Mouse (Mus musculus) MEL (cell line): ENCODE results near the gene Itga9. TPM values are rescaled to one million over a fixed set of nuclear protein-coding genes. Genes with fewer than 3 reads are reported as not detected.

Source experiments
- DNase-seq: peaks from one replicate; pipeline ENCODE4 v3.0.0; 2011; ENCODE audit warnings: low read depth, low spot score
- H3K27ac ChIP-seq: 2 replicates; pipeline ENCODE4 v1.5.1; 2012; ENCODE audit warnings: low read depth, mild to moderate bottlenecking, control low read depth, low read length, moderate library complexity; ENCODE audit not compliant: control insufficient read depth
- H3K27me3 ChIP-seq, 2 experiments: fragments of 150-350 bp in 1 of 2; sonication (generic) in 1 of 2; 2 replicates each; pipeline ENCODE4 v1.6.1; 2012; ENCODE audit warnings: low read length in 2 of 2, mild to moderate bottlenecking in 2 of 2, improper control_type of control experiment in 1 of 2, moderate library complexity in 1 of 2; ENCODE audit not compliant: insufficient read depth in 2 of 2, control insufficient read depth in 1 of 2
- H3K36me3 ChIP-seq, 2 experiments: 2 replicates each; pipeline ENCODE4 v1.6.1; 2012 to 2014; ENCODE audit warnings: low read length in 2 of 2, improper control_type of control experiment in 1 of 2, inconsistent platforms in 1 of 2, mild to moderate bottlenecking in 1 of 2; ENCODE audit not compliant: insufficient read depth in 2 of 2, control insufficient read depth in 1 of 2
- H3K4me1 ChIP-seq, 2 experiments: fragments of 150-350 bp in 1 of 2; sonication (generic) in 1 of 2; 2 replicates each; pipeline ENCODE4 v1.6.1; 2012; ENCODE audit warnings: low read length in 2 of 2, improper control_type of control experiment in 1 of 2, mild to moderate bottlenecking in 1 of 2; ENCODE audit not compliant: insufficient read depth in 2 of 2, control insufficient read depth in 1 of 2
- H3K4me3 ChIP-seq, 2 experiments: fragments of 150-350 bp in 1 of 2; sonication (generic) in 1 of 2; 2 replicates each; pipeline ENCODE4 v1.5.1; 2012; ENCODE audit warnings: low read depth in 2 of 2, low read length in 2 of 2, mild to moderate bottlenecking in 2 of 2, moderate library complexity in 2 of 2, control low read depth in 1 of 2, improper control_type of control experiment in 1 of 2; ENCODE audit not compliant: control insufficient read depth in 1 of 2, insufficient read depth in 1 of 2
- H3K79me2 ChIP-seq: 2 replicates; pipeline ENCODE4 v1.6.1; 2012; ENCODE audit warnings: mild to moderate bottlenecking, low read length, moderate library complexity; ENCODE audit not compliant: control insufficient read depth, poor library complexity, insufficient read depth
- H3K9ac ChIP-seq: 2 replicates; pipeline ENCODE4 v1.6.1; 2012; ENCODE audit warnings: low read depth, mild to moderate bottlenecking, control low read depth, low read length, moderate library complexity; ENCODE audit not compliant: control insufficient read depth, poor library complexity, severe bottlenecking
- H3K9me3 ChIP-seq: fragments of 150-350 bp; sonication (generic); replicated peaks from 2 replicates; pipeline ENCODE4 v1.6.1; 2012; ENCODE audit warnings: mild to moderate bottlenecking, low read length, improper control_type of control experiment, moderate library complexity; ENCODE audit not compliant: insufficient read depth
- BHLHE40 ChIP-seq: IDR thresholded peaks from 2 replicates; pipeline ENCODE4 v1.6.1; 2012; ENCODE audit warnings: low read depth, mild to moderate bottlenecking, inconsistent platforms, low read length, improper control_type of control experiment, borderline replicate concordance
- CTCF ChIP-seq, 3 experiments: IDR thresholded peaks in 2 of 3; conservative IDR thresholded peaks in 1 of 3; 2 replicates each; pipeline ENCODE4 v1.5.1; 2011 to 2012; ENCODE audit warnings: low read length in 3 of 3, low read depth in 2 of 3, mild to moderate bottlenecking in 2 of 3, improper control_type of control experiment in 1 of 3, inconsistent platforms in 1 of 3, mixed read lengths in 1 of 3, moderate library complexity in 1 of 3; ENCODE audit not compliant: control insufficient read depth in 1 of 3, insufficient read depth in 1 of 3, poor library complexity in 1 of 3, severe bottlenecking in 1 of 3
- E2F4 ChIP-seq: IDR thresholded peaks from 2 replicates; pipeline ENCODE4 v1.6.1; 2011; ENCODE audit warnings: low read depth, low read length, improper control_type of control experiment, borderline replicate concordance
- ETS1 ChIP-seq: IDR thresholded peaks from 2 replicates; pipeline ENCODE4 v1.6.1; 2012; ENCODE audit warnings: low read depth, mild to moderate bottlenecking, inconsistent platforms, low read length, improper control_type of control experiment, moderate library complexity
- GABPA ChIP-seq: IDR thresholded peaks from 2 replicates; pipeline ENCODE4 v1.6.1; 2012; ENCODE audit warnings: low read depth, mild to moderate bottlenecking, inconsistent platforms, low read length, improper control_type of control experiment, moderate library complexity
- JUND ChIP-seq: IDR thresholded peaks from 2 replicates; pipeline ENCODE4 v1.6.1; 2011; ENCODE audit warnings: low read depth, mild to moderate bottlenecking, improper control_type of control experiment, low read length
- KAT2A ChIP-seq: conservative IDR thresholded peaks from 2 replicates; pipeline ENCODE4 v1.6.1; 2012; ENCODE audit warnings: low read depth, low read length, improper control_type of control experiment, inconsistent platforms
- MAFK ChIP-seq: IDR thresholded peaks from 2 replicates; pipeline ENCODE4 v1.6.1; 2011; ENCODE audit warnings: low read depth, mild to moderate bottlenecking, low read length, improper control_type of control experiment, borderline replicate concordance
- MAX ChIP-seq: IDR thresholded peaks from 2 replicates; pipeline ENCODE4 v1.6.1; 2011; ENCODE audit warnings: low read length, improper control_type of control experiment
- MAZ ChIP-seq: IDR thresholded peaks from 2 replicates; pipeline ENCODE4 v1.6.1; 2012; ENCODE audit warnings: low read depth, mild to moderate bottlenecking, inconsistent platforms, low read length, improper control_type of control experiment
- MXI1 ChIP-seq: IDR thresholded peaks from 2 replicates; pipeline ENCODE4 v1.6.1; 2011; ENCODE audit warnings: mild to moderate bottlenecking, low read depth, low read length, improper control_type of control experiment
- MYB ChIP-seq: IDR thresholded peaks from 2 replicates; pipeline ENCODE4 v1.6.1; 2011; ENCODE audit warnings: mild to moderate bottlenecking, low read depth, low read length, improper control_type of control experiment
- NELFE ChIP-seq: IDR thresholded peaks from 2 replicates; pipeline ENCODE4 v1.6.1; 2011; ENCODE audit warnings: low read depth, low read length, improper control_type of control experiment
- POLR2AphosphoS2 ChIP-seq: IDR thresholded peaks from 2 replicates; pipeline ENCODE4 v1.6.1; 2011; ENCODE audit warnings: low read length, improper control_type of control experiment
- POLR2AphosphoS5 ChIP-seq: IDR thresholded peaks from 2 replicates; pipeline ENCODE4 v1.6.1; 2012; ENCODE audit warnings: low read depth, borderline replicate concordance, mild to moderate bottlenecking, inconsistent platforms, low read length, moderate library complexity, mixed read lengths
- RCOR1 ChIP-seq: IDR thresholded peaks from 2 replicates; pipeline ENCODE4 v1.6.1; 2012; ENCODE audit warnings: low read depth, mild to moderate bottlenecking, inconsistent platforms, low read length, improper control_type of control experiment
- SIN3A ChIP-seq: IDR thresholded peaks from 2 replicates; pipeline ENCODE4 v1.6.1; 2012; ENCODE audit warnings: low read length, improper control_type of control experiment, inconsistent platforms
- TAL1 ChIP-seq: IDR thresholded peaks from 2 replicates; pipeline ENCODE4 v1.6.1; 2012; ENCODE audit warnings: mild to moderate bottlenecking, inconsistent platforms, low read length, moderate library complexity, mixed read lengths
- TBP ChIP-seq: IDR thresholded peaks from 2 replicates; pipeline ENCODE4 v1.8.0; 2011; ENCODE audit warnings: low read depth, low read length, improper control_type of control experiment
- TCF12 ChIP-seq: IDR thresholded peaks from 2 replicates; pipeline ENCODE4 v1.6.1; 2014; ENCODE audit warnings: low read depth, mild to moderate bottlenecking, inconsistent platforms, low read length, improper control_type of control experiment, moderate library complexity
- UBTF ChIP-seq: IDR thresholded peaks from 2 replicates; pipeline ENCODE4 v1.6.1; 2012; ENCODE audit warnings: low read depth, mild to moderate bottlenecking, inconsistent platforms, low read length, improper control_type of control experiment, moderate library complexity, borderline replicate concordance; ENCODE audit not compliant: insufficient read depth
- USF2 ChIP-seq, 2 experiments: IDR thresholded peaks; 2 replicates each; pipeline ENCODE4 v1.6.1; 2011 to 2012; ENCODE audit warnings: improper control_type of control experiment in 2 of 2, low read length in 2 of 2, borderline replicate concordance in 1 of 2, inconsistent platforms in 1 of 2, low read depth in 1 of 2, mild to moderate bottlenecking in 1 of 2; ENCODE audit not compliant: insufficient read depth in 1 of 2
- ZC3H11A ChIP-seq: IDR thresholded peaks from 2 replicates; pipeline ENCODE4 v1.6.1; 2012; ENCODE audit warnings: low read depth, mild to moderate bottlenecking, inconsistent platforms, low read length, improper control_type of control experiment
- ZNF384 ChIP-seq: IDR thresholded peaks from 2 replicates; pipeline ENCODE4 v1.6.1; 2012; ENCODE audit warnings: low read depth, mild to moderate bottlenecking, inconsistent platforms, low read length, improper control_type of control experiment
- polyA plus RNA-seq, 2 experiments: library from polyadenylated mRNA; stranded (reverse) in 1 of 2; unstranded in 1 of 2; fragments of >175 nt in 1 of 2; fragments of >200 nt in 1 of 2; gene quantifications; 2 replicates each; pipeline versions ENCODE4 v1.2.1 to v1.2.4; 2012; ENCODE audit warnings: low replicate concordance in 2 of 2, low read depth in 1 of 2; ENCODE audit not compliant: insufficient read length in 2 of 2, insufficient read depth in 1 of 2, missing spikeins in 1 of 2
- total RNA-seq: library from RNA; depleted of rRNA; stranded (reverse); fragments of 300-350 nt; gene quantifications from 2 replicates; pipeline ENCODE4 v1.2.3, GENCODE M21; 2012

The Itga9 gene
- total and polyA plus RNA-seq, 3 experiments, result 0.19 to 0.21 TPM; not detected in 1

GRCm38 (mm10) chr9:118678759-118679158 lies 72.3 kb downstream of the Itga9 start (continued):
- no peak for TF ChIP-seq MAX
- TF ChIP-seq CTCF (IDR thresholded peaks at IDR 0.05 in 2 of 3, conservative IDR thresholded peaks at IDR 0.05 in 1 of 3; ENCODE audit: control insufficient read depth in 1 of 3, insufficient read depth in 1 of 3, low read depth in 2 of 3, low read length in 3 of 3, poor library complexity in 1 of 3, severe bottlenecking in 1 of 3), result no peak
- peak; percentile 96 for TF ChIP-seq ZNF384
- TF ChIP-seq TCF12, result peak; percentile 74

GRCm38 (mm10) chr9:118681506-118681905 lies 75.0 kb downstream of the Itga9 start:
- Histone ChIP-seq H3K9me3 (no peaks in the 10 kb centered on the region), H3K4me3 (no peak overlapping the region), H3K9ac (no peak overlapping the region), H3K27ac (no peak overlapping the region), H3K36me3 (peaks cover 0 to 5% of the 10 kb centered on the region in 2 experiments; a peak in 2 of 4 replicates), H3K4me1 (peaks cover 2 to 8% of the 10 kb centered on the region in 2 experiments), H3K27me3 (no peaks in the 10 kb centered on the region), H3K79me2 (no peaks in the 10 kb centered on the region)
- no peak for DNase-seq
- TF ChIP-seq BHLHE40 (no peak), TBP (no peak), RCOR1 (no peak), GABPA (no peak), MYB (no peak), ETS1 (no peak), CTCF (IDR thresholded peaks at IDR 0.05 in 2 of 3, conservative IDR thresholded peaks at IDR 0.05 in 1 of 3; ENCODE audit: control insufficient read depth in 1 of 3, insufficient read depth in 1 of 3, low read depth in 2 of 3, low read length in 3 of 3, poor library complexity in 1 of 3, severe bottlenecking in 1 of 3) (no peak), USF2 (IDR thresholded peaks at IDR 0.05; ENCODE audit: borderline replicate concordance in 1 of 2, insufficient read depth in 1 of 2, low read depth in 1 of 2, low read length in 2 of 2) (no peak), UBTF (no peak), ZC3H11A (no peak), MAZ (no peak)

- Histone ChIP-seq H3K79me2 (no peaks in the 10 kb centered on the region), H3K27ac (no peak overlapping the region), H3K9me3 (no peaks in the 10 kb centered on the region), H3K4me3 (no peak overlapping the region), H3K27me3 (no peaks in the 10 kb centered on the region), H3K9ac (no peak overlapping the region), H3K36me3 (peaks cover 0 to 10% of the 10 kb centered on the region in 2 experiments; a peak in 2 of 4 replicates), H3K4me1 (peaks cover 7 to 14% of the 10 kb centered on the region in 2 experiments)
- DNase-seq, result no peak
- no peak for TF ChIP-seq MXI1
- TF ChIP-seq TAL1, result no peak
- no peak for TF ChIP-seq MAFK
- TF ChIP-seq JUND, result no peak
- no peak for TF ChIP-seq SIN3A
- no peak for TF ChIP-seq E2F4
- no peak for TF ChIP-seq ZNF384
- TF ChIP-seq UBTF, result no peak
- TF ChIP-seq POLR2AphosphoS2, result no peak
- no peak for TF ChIP-seq NELFE
- no peak for TF ChIP-seq POLR2AphosphoS5
- TF ChIP-seq KAT2A, result no peak
These were observed 75.7 kb downstream of the Itga9 start for GRCm38 (mm10) chr9:118682154-118682553.
